Comparison of ENCODE assay signal across 8 mouse cellular contexts in genomic region chr10:59451839-59452238, GRCm38 (mm10). TPM values are rescaled to one million over a fixed set of nuclear protein-coding genes. Genes with fewer than 3 reads are reported as not detected.
DNase-seq lines count a peak whose midpoint lies in the region; ATAC-seq and TF ChIP-seq lines count a peak whose summit lies in the region.

No protein-coding gene starts in this region.

- H3K4me3 ChIP-seq in heart, embryonic 16.5 days (ENCODE audit: low read length), result no peak overlapping the region
- H3K4me3 ChIP-seq in forebrain, embryonic 14.5 days (ENCODE audit: low read depth, low read length), result no peak overlapping the region
- no peak overlapping the region for H3K4me3 ChIP-seq in lung, adult 2 months (replicated peaks; ENCODE audit: extremely low read depth, low read depth, low read length)

- 0 out of 2 replicates have a peak, but pooled peaks cover 5% of the 10 kb centered on the region for H3K4me1 ChIP-seq in heart, embryonic 16.5 days (ENCODE audit: control insufficient read depth, insufficient read depth, low read length)
- no peaks in the 10 kb centered on the region for H3K4me1 ChIP-seq in forebrain, embryonic 14.5 days (ENCODE audit: control insufficient read depth, insufficient read depth, low read length)
- H3K4me1 ChIP-seq in lung, adult 2 months (ENCODE audit: control insufficient read depth, insufficient read depth, low read length), result no peaks in the 10 kb centered on the region

- peak; percentile 43; the same call in 1 of the 2 replicates for TF ChIP-seq CTCF in lung, adult 2 months (IDR thresholded peaks at IDR 0.05; ENCODE audit: insufficient read depth, low read length)

- no peak for DNase-seq in heart, postnatal 36 days
- peak; percentile 78 for DNase-seq in MN1 (ENCODE audit: low spot score)
- DNase-seq in forebrain, embryonic 14.5 days (ENCODE audit: low spot score), result peak; percentile 72
- no peak for DNase-seq in lung, adult 2 months
- peak; percentile 46 for DNase-seq in splenic B cell, adult 2 months (ENCODE audit: low read depth, low spot score)
- DNase-seq in layer of hippocampus, adult 11-12 months (ENCODE audit: low spot score), result no peak
- DNase-seq in natural killer cell, adult 2 months (ENCODE audit: low spot score in 2 of 2), result no peak

- H3K9me3 ChIP-seq in heart, embryonic 16.5 days (replicated peaks; ENCODE audit: control insufficient read depth, low read length), result no peaks in the 10 kb centered on the region
- H3K9me3 ChIP-seq in forebrain, embryonic 14.5 days (replicated peaks; ENCODE audit: control insufficient read depth, low read length), result no peaks in the 10 kb centered on the region

- peak; percentile 78 for ATAC-seq in heart, embryonic 16.5 days (replicated peaks; ENCODE audit: extremely low read depth, insufficient read depth, low FRiP score)
- ATAC-seq in forebrain, embryonic 14.5 days, result peak; percentile 80

- no peak overlapping the region for H3K4me2 ChIP-seq in heart, embryonic 16.5 days (ENCODE audit: low read depth, low read length)
- no peak overlapping the region for H3K4me2 ChIP-seq in forebrain, embryonic 14.5 days (ENCODE audit: low read length)

- intact Hi-C loops in heart, postnatal 36 days (cut with DNase I), result loop anchor here (5.0 kb wide), 3 partner anchors 165 to 415 kb away; partner anchors contain the start of genes Gm10322 and Mcu

- H3K9ac ChIP-seq in heart, embryonic 16.5 days (ENCODE audit: low read length), result no peak overlapping the region
- no peak overlapping the region for H3K9ac ChIP-seq in forebrain, embryonic 14.5 days (ENCODE audit: low read length)

- H3K36me3 ChIP-seq in heart, embryonic 16.5 days (ENCODE audit: control insufficient read depth, insufficient read depth), result peaks cover 6% of the 10 kb centered on the region
- H3K36me3 ChIP-seq in forebrain, embryonic 14.5 days (ENCODE audit: control insufficient read depth, insufficient read depth, low read length), result peaks cover 4% of the 10 kb centered on the region; the same call in 1 of the 2 replicates
- peaks cover 1% of the 10 kb centered on the region; the same call in 1 of the 2 replicates for H3K36me3 ChIP-seq in splenic B cell, adult 2 months (ENCODE audit: control insufficient read depth, insufficient read depth, low read length, poor library complexity, severe bottlenecking)

- 42% methylated on average over 5 of the region's 5 CpGs for WGBS in heart, embryonic 16.5 days
- WGBS in forebrain, embryonic 14.5 days, result 37% methylated on average over 5 of the region's 5 CpGs
- 39% methylated on average over 5 of the region's 5 CpGs for WGBS in lung, adult 2 months

- H3K27me3 ChIP-seq in heart, embryonic 16.5 days (ENCODE audit: control insufficient read depth, insufficient read depth, low read length), result no peaks in the 10 kb centered on the region
- no peaks in the 10 kb centered on the region for H3K27me3 ChIP-seq in forebrain, embryonic 14.5 days (replicated peaks; ENCODE audit: control insufficient read depth, insufficient read depth, low read length)
- no peaks in the 10 kb centered on the region for H3K27me3 ChIP-seq in splenic B cell, adult 2 months (ENCODE audit: control insufficient read depth, insufficient read depth, low read length, poor library complexity, severe bottlenecking)

- H3K27ac ChIP-seq in heart, embryonic 16.5 days (ENCODE audit: low read length), result no peak overlapping the region
- H3K27ac ChIP-seq in forebrain, embryonic 14.5 days (ENCODE audit: low read depth, low read length), result no peak overlapping the region

- TF ChIP-seq POLR2A in lung, adult 2 months (IDR thresholded peaks at IDR 0.05; ENCODE audit: borderline replicate concordance, extremely low read depth, low read depth, low read length), result no peak

RNA-seq across cellular contexts. Expression of gene Oit3, which starts 10.3 kb away (rescaled TPM):
- 4.1 and 4.7 TPM in 2 replicates for polyA plus RNA-seq in heart, embryonic 16.5 days (2015; fragmentation: Nextera tagmentation; extraction: Ambion mirVana)
- not detected for total RNA-seq in heart, postnatal 36 days (2021)
- polyA plus RNA-seq in forebrain, embryonic 14.5 days (2014; fragmentation: Nextera tagmentation; extraction: Ambion mirVana), result 0.41 TPM in 1 of 2 replicates, not detected in the other
- polyA plus RNA-seq in lung, adult 2 months (2012; rRNA removed), result 0.78 and 2.0 TPM in 2 replicates

RNA-seq across cellular contexts. Expression of gene Pla2g12b, which starts 48.4 kb away (rescaled TPM):
- polyA plus RNA-seq in heart, embryonic 16.5 days (2015; fragmentation: Nextera tagmentation; extraction: Ambion mirVana), result 0.30 TPM in 1 of 2 replicates, not detected in the other
- not detected for total RNA-seq in heart, postnatal 36 days (2021)
- not detected in 2 replicates for polyA plus RNA-seq in forebrain, embryonic 14.5 days (2014; fragmentation: Nextera tagmentation; extraction: Ambion mirVana)
- polyA plus RNA-seq in lung, adult 2 months (2012; rRNA removed), result 0.41 TPM in 1 of 2 replicates, not detected in the other

RNA-seq across cellular contexts. Expression of gene Gm10273, which starts 56.4 kb away (rescaled TPM):
- 5.9 and 65.1 TPM in 2 replicates for polyA plus RNA-seq in heart, embryonic 16.5 days (2015; fragmentation: Nextera tagmentation; extraction: Ambion mirVana)
- total RNA-seq in heart, postnatal 36 days (2021), result 100 to 1,000 TPM; 146 to 148 TPM
- not detected in 2 replicates for polyA plus RNA-seq in forebrain, embryonic 14.5 days (2014; fragmentation: Nextera tagmentation; extraction: Ambion mirVana)
- polyA plus RNA-seq in lung, adult 2 months (2012; rRNA removed), result 2.3 TPM in 2 replicates

Comparison
In these comparisons a context has a peak if more than half of its experiments do, and no peak if none do; other contexts are left out.
1. DNase-seq: peak in MN1 (single experiment), forebrain, embryonic 14.5 days (single experiment) and splenic B cell, adult 2 months (single experiment); none in heart, postnatal 36 days (0 of 2), lung, adult 2 months (single experiment), layer of hippocampus, adult 11-12 months (single experiment) and natural killer cell, adult 2 months (0 of 2).